Mouse (Mus musculus): ENCODE results near the gene Clasp1. TPM values are rescaled to one million over a fixed set of nuclear protein-coding genes. Genes with fewer than 3 reads are reported as not detected.

The Clasp1 gene
- polyA plus RNA-seq (2012; rRNA removed): 9.8 and 12.0 TPM in 2 replicates

- peak; percentile 88 for DNase-seq (ENCODE audit: low read depth, low spot score)
- WGBS: under 1% methylated on average over 44 of the region's 44 CpGs
Observed at GRCm38 (mm10) chr1:118388757-118389453, at the start of gene Clasp1. TSS of gene Clasp1 (plus strand) at chr1:118389058.

GRCm38 (mm10) chr1:118343649-118344435, 45.0 kb upstream of the Clasp1 start:
- DNase-seq (ENCODE audit: low read depth, low spot score): no peak

GRCm38 (mm10) chr1:118349922-118350321, 38.9 kb upstream of the Clasp1 start:
- WGBS: 76% methylated on average over 3 of the region's 3 CpGs
- no peak for DNase-seq (ENCODE audit: low read depth, low spot score)

More at GRCm38 (mm10) chr1:118343649-118344435, 45.0 kb upstream of the Clasp1 start:
- 34% methylated on average over 6 of the region's 6 CpGs for WGBS

GRCm38 (mm10) chr1:118359071-118359761, 29.6 kb upstream of the Clasp1 start:
- WGBS: 66% methylated on average over 6 of the region's 6 CpGs
- DNase-seq (ENCODE audit: low read depth, low spot score): no peak

GRCm38 (mm10) chr1:118367970-118368369, 20.9 kb upstream of the Clasp1 start:
- DNase-seq (ENCODE audit: low read depth, low spot score): no peak
- 98% methylated on average over 1 of the region's 1 CpGs for WGBS

- DNase-seq (ENCODE audit: low read depth, low spot score): no peak
- WGBS: 54% methylated on average over 3 of the region's 3 CpGs
Observed at GRCm38 (mm10) chr1:118368721-118369461, 20.0 kb upstream of the Clasp1 start.

GRCm38 (mm10) chr1:118377784-118378183, 11.1 kb upstream of the Clasp1 start:
- DNase-seq (ENCODE audit: low read depth, low spot score): no peak
- WGBS: 79% methylated on average over 5 of the region's 5 CpGs

GRCm38 (mm10) chr1:118380105-118380786, 8.6 kb upstream of the Clasp1 start:
- 71% methylated on average over 8 of the region's 8 CpGs for WGBS
- DNase-seq (ENCODE audit: low read depth, low spot score): no peak

GRCm38 (mm10) chr1:118388127-118388756, 616 bp upstream of the Clasp1 start:
- DNase-seq (ENCODE audit: low read depth, low spot score): peak; percentile 82
- 0% methylated on average over 19 of the region's 19 CpGs for WGBS

- 1% methylated on average over 44 of the region's 44 CpGs for WGBS
- peak; percentile 4 for DNase-seq (ENCODE audit: low read depth, low spot score)
Observed at GRCm38 (mm10) chr1:118389454-118390265, 802 bp downstream of the Clasp1 start.

- 19% methylated on average over 8 of the region's 8 CpGs for WGBS
- DNase-seq (ENCODE audit: low read depth, low spot score): no peak
Observed at GRCm38 (mm10) chr1:118390266-118390660, 1.4 kb downstream of the Clasp1 start.

GRCm38 (mm10) chr1:118390871-118391387, 2.1 kb downstream of the Clasp1 start:
- DNase-seq (ENCODE audit: low read depth, low spot score): peak; percentile 4
- WGBS: 22% methylated on average over 2 of the region's 2 CpGs

GRCm38 (mm10) chr1:118392246-118392645, 3.4 kb downstream of the Clasp1 start:
- 95% methylated on average over 2 of the region's 2 CpGs for WGBS
- no peak for DNase-seq (ENCODE audit: low read depth, low spot score)

- DNase-seq (ENCODE audit: low read depth, low spot score): no peak
- 87% methylated on average over 3 of the region's 3 CpGs for WGBS
Observed at GRCm38 (mm10) chr1:118393916-118394315, 5.1 kb downstream of the Clasp1 start.

GRCm38 (mm10) chr1:118397866-118398265, 9.0 kb downstream of the Clasp1 start:
- DNase-seq (ENCODE audit: low read depth, low spot score): no peak
- 92% methylated on average over 9 of the region's 9 CpGs for WGBS

GRCm38 (mm10) chr1:118398567-118398966, 9.7 kb downstream of the Clasp1 start:
- 70% methylated on average over 6 of the region's 6 CpGs for WGBS
- DNase-seq (ENCODE audit: low read depth, low spot score): no peak

- no peak for DNase-seq (ENCODE audit: low read depth, low spot score)
- 78% methylated on average over 8 of the region's 8 CpGs for WGBS
Observed at GRCm38 (mm10) chr1:118399625-118400310, 10.9 kb downstream of the Clasp1 start.
